ENCODE assay signal across 7 mouse cellular contexts in the genomic region with DNA sequence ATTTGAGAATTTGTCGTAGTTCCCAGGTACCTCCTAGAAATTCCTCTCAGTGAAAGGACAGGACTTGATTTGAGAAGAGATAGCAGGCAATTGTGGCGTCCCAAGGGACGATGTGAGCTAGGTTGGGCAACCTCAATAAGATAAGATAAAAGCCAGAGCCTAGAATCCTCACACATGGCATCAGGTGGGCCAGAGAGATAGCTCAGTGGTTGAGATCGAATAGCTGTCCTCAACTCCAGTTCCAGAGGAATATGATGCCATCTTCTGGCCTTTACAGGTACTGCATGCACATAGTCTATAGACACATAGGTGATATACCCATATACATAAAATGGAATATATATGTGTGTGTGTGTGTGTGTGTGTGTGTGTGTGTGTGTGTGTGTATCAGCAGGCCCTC. TPM values are rescaled to one million over a fixed set of nuclear protein-coding genes. Genes with fewer than 3 reads are reported as not detected.
DNase-seq lines count a peak whose midpoint lies in the region; ATAC-seq and TF ChIP-seq lines count a peak whose summit lies in the region.

No protein-coding gene starts in this region.

- ATAC-seq in kidney, embryonic 16.5 days (ENCODE audit: low FRiP score, low TSS enrichment): no peak
- ATAC-seq in megakaryocyte-erythroid progenitor cell, adult 5-6 weeks (replicated peaks; ENCODE audit: low FRiP score, low TSS enrichment, poor library complexity, severe bottlenecking): peak; percentile 89

- H3K9me3 ChIP-seq in kidney, embryonic 16.5 days (ENCODE audit: low read length): no peaks in the 10 kb centered on the region
- no peaks in the 10 kb centered on the region for H3K9me3 ChIP-seq in MEL (replicated peaks; ENCODE audit: insufficient read depth, low read length)
- no peaks in the 10 kb centered on the region for H3K9me3 ChIP-seq in embryonic facial prominence, embryonic 10.5 days

- DNase-seq in kidney, adult 9 months: peak; percentile 50
- peak; percentile 53 to 61 for DNase-seq in B cell, adult 2 months
- DNase-seq in MEL (ENCODE audit: low read depth, low spot score): peak; percentile 85
- DNase-seq in embryonic facial prominence, embryonic 10.5 days (ENCODE audit: low spot score): peak; percentile 26
- DNase-seq in urinary bladder, postnatal 4 days (ENCODE audit: low spot score in 2 of 2): no peak

- H3K27ac ChIP-seq in kidney, embryonic 16.5 days (ENCODE audit: low read length): no peak overlapping the region
- H3K27ac ChIP-seq in MEL (ENCODE audit: control insufficient read depth, low read depth, low read length): no peak overlapping the region
- no peak overlapping the region for H3K27ac ChIP-seq in embryonic facial prominence, embryonic 10.5 days (replicated peaks)

- H3K4me2 ChIP-seq in kidney, embryonic 16.5 days (replicated peaks; ENCODE audit: low read depth, low read length): no peak overlapping the region

- no peaks in the 10 kb centered on the region for H3K79me2 ChIP-seq in MEL (ENCODE audit: control insufficient read depth, insufficient read depth, low read length, poor library complexity)

- no peaks in the 10 kb centered on the region for H3K27me3 ChIP-seq in kidney, embryonic 16.5 days (ENCODE audit: insufficient read depth, low read length)
- H3K27me3 ChIP-seq in MEL (ENCODE audit: control insufficient read depth in 1 of 2, insufficient read depth in 2 of 2, low read length in 2 of 2): no peaks in the 10 kb centered on the region; a peak in 1 of 4 replicates
- H3K27me3 ChIP-seq in embryonic facial prominence, embryonic 10.5 days (replicated peaks; ENCODE audit: low read depth, poor library complexity, severe bottlenecking): peaks cover 3% of the 10 kb centered on the region; the same call in 1 of the 2 replicates

- TF ChIP-seq RAD21 in MEL (IDR thresholded peaks at IDR 0.05; ENCODE audit: low read depth, low read length): peak; percentile 90

- 64% methylated on average over 4 of the region's 4 CpGs for WGBS in kidney, embryonic 16.5 days
- 57% methylated on average over 4 of the region's 4 CpGs for WGBS in embryonic facial prominence, embryonic 10.5 days

- no peak for TF ChIP-seq POLR2A in MEL (IDR thresholded peaks at IDR 0.05; ENCODE audit: control insufficient read depth in 1 of 2, insufficient read depth in 1 of 2, low read depth in 1 of 2, low read length in 2 of 2, poor library complexity in 1 of 2)

- H3K36me3 ChIP-seq in kidney, embryonic 16.5 days (ENCODE audit: insufficient read depth, low read length): no peaks in the 10 kb centered on the region
- H3K36me3 ChIP-seq in MEL (ENCODE audit: control insufficient read depth in 1 of 2, insufficient read depth in 2 of 2, low read length in 2 of 2): peaks cover 0 to 7% of the 10 kb centered on the region in 2 experiments; a peak in 2 of 4 replicates
- H3K36me3 ChIP-seq in embryonic facial prominence, embryonic 10.5 days (replicated peaks): no peaks in the 10 kb centered on the region

- peak; percentile 45 to 71 for TF ChIP-seq EP300 in MEL (IDR thresholded peaks at IDR 0.05; ENCODE audit: low read depth in 1 of 2, low read length in 2 of 2)

- peak; percentile 41 to 87 (median 81) for TF ChIP-seq CTCF in MEL (IDR thresholded peaks at IDR 0.05 in 2 of 3, conservative IDR thresholded peaks at IDR 0.05 in 1 of 3; ENCODE audit: control insufficient read depth in 1 of 3, insufficient read depth in 1 of 3, low read depth in 2 of 3, low read length in 3 of 3, poor library complexity in 1 of 3, severe bottlenecking in 1 of 3)

- no peak overlapping the region for H3K4me3 ChIP-seq in kidney, embryonic 16.5 days (ENCODE audit: low read length)
- no peak overlapping the region for H3K4me3 ChIP-seq in MEL (ENCODE audit: control insufficient read depth in 1 of 2, insufficient read depth in 1 of 2, low read depth in 2 of 2, low read length in 2 of 2)
- no peak overlapping the region for H3K4me3 ChIP-seq in embryonic facial prominence, embryonic 10.5 days

- H3K4me1 ChIP-seq in kidney, embryonic 16.5 days (ENCODE audit: insufficient read depth, low read length): no peaks in the 10 kb centered on the region
- peaks cover 1 to 13% of the 10 kb centered on the region in 2 experiments for H3K4me1 ChIP-seq in MEL (ENCODE audit: control insufficient read depth in 1 of 2, insufficient read depth in 2 of 2, low read length in 2 of 2)
- H3K4me1 ChIP-seq in embryonic facial prominence, embryonic 10.5 days: peaks cover 6% of the 10 kb centered on the region; the same call in 1 of the 2 replicates

- H3K9ac ChIP-seq in kidney, embryonic 16.5 days (replicated peaks; ENCODE audit: low read length): no peak overlapping the region
- no peak overlapping the region for H3K9ac ChIP-seq in MEL (ENCODE audit: control insufficient read depth, low read depth, low read length, poor library complexity, severe bottlenecking)

TF ChIP-seq in MEL, 35 proteins besides CTCF, POLR2A, EP300 and RAD21:
- peak; percentile 72 for TF ChIP-seq TAL1 (IDR thresholded peaks at IDR 0.05; ENCODE audit: low read length)
- TF ChIP-seq TCF12 (IDR thresholded peaks at IDR 0.05; ENCODE audit: low read depth, low read length): peak; percentile 71
- TF ChIP-seq BHLHE40 (IDR thresholded peaks at IDR 0.05; ENCODE audit: borderline replicate concordance, low read depth, low read length): 0 out of 2 replicates have a peak, but pooled peaks have one; percentile 14
- peak; percentile 72 for TF ChIP-seq RCOR1 (IDR thresholded peaks at IDR 0.05; ENCODE audit: low read depth, low read length)
- TF ChIP-seq MAX (IDR thresholded peaks at IDR 0.05; ENCODE audit: low read length): no peak
- peak; percentile 44; the same call in 1 of the 2 replicates for TF ChIP-seq ETS1 (IDR thresholded peaks at IDR 0.05; ENCODE audit: low read depth, low read length)
- TF ChIP-seq SMC3 (IDR thresholded peaks at IDR 0.05; ENCODE audit: low read depth, low read length): peak; percentile 83
- TF ChIP-seq MYC (IDR thresholded peaks at IDR 0.05; ENCODE audit: low read depth, low read length): 0 out of 2 replicates have a peak, but pooled peaks have one; percentile 30
- peak; percentile 61 for TF ChIP-seq ZC3H11A (IDR thresholded peaks at IDR 0.05; ENCODE audit: low read depth, low read length)
- TF ChIP-seq GATA1 (IDR thresholded peaks at IDR 0.05; ENCODE audit: low read depth, low read length): peak; percentile 84
- no peak for TF ChIP-seq ZKSCAN1 (IDR thresholded peaks at IDR 0.05; ENCODE audit: low read depth, low read length)
- TF ChIP-seq JUND (IDR thresholded peaks at IDR 0.05; ENCODE audit: low read depth, low read length): no peak
- no peak for TF ChIP-seq USF2 (IDR thresholded peaks at IDR 0.05; ENCODE audit: borderline replicate concordance in 1 of 2, insufficient read depth in 1 of 2, low read depth in 1 of 2, low read length in 2 of 2)
TF ChIP-seq in MEL: peak in this region for 9.

RNA-seq across cellular contexts. Expression of a gene that starts 2.0 kb away (rescaled TPM):
- polyA plus RNA-seq in kidney, embryonic 16.5 days (2015; fragmentation: Nextera tagmentation; extraction: Ambion mirVana): 6.9 and 8.1 TPM in 2 replicates
- not detected in 2 replicates for total RNA-seq in MEL (2012; rRNA removed)
- polyA plus RNA-seq in MEL (2012; ENCODE audit: insufficient read depth in 1 of 2, insufficient read length in 2 of 2, low read depth in 1 of 2, low replicate concordance in 2 of 2, missing spikeins in 1 of 2): not detected
- 5.0 and 5.6 TPM in 2 replicates for polyA plus RNA-seq in embryonic facial prominence, embryonic 10.5 days (2016; fragmentation: Nextera tagmentation; extraction: Ambion mirVana)
- total RNA-seq in megakaryocyte-erythroid progenitor cell, adult 5-6 weeks (2014; fragmentation: Nextera tagmentation): not detected in 2 replicates
- total RNA-seq in megakaryocyte-erythroid progenitor cell, adult 5-6 weeks (2017): not detected in 2 replicates

RNA-seq across cellular contexts. Expression of a gene that starts 16.8 kb away (rescaled TPM):
- polyA plus RNA-seq in kidney, embryonic 16.5 days (2015; fragmentation: Nextera tagmentation; extraction: Ambion mirVana): 33.4 and 33.9 TPM in 2 replicates
- 7.5 and 9.5 TPM in 2 replicates for total RNA-seq in MEL (2012; rRNA removed)
- polyA plus RNA-seq in MEL (2012; ENCODE audit: insufficient read depth in 1 of 2, insufficient read length in 2 of 2, low read depth in 1 of 2, low replicate concordance in 2 of 2, missing spikeins in 1 of 2): 10 to 100 TPM in 1 of 2 experiments, not detected in 1; 14.6 TPM
- polyA plus RNA-seq in embryonic facial prominence, embryonic 10.5 days (2016; fragmentation: Nextera tagmentation; extraction: Ambion mirVana): 32.8 and 38.2 TPM in 2 replicates
- 7.2 and 12.7 TPM in 2 replicates for total RNA-seq in megakaryocyte-erythroid progenitor cell, adult 5-6 weeks (2014; fragmentation: Nextera tagmentation)
- 7.9 and 10.9 TPM in 2 replicates for total RNA-seq in megakaryocyte-erythroid progenitor cell, adult 5-6 weeks (2017)

Comparison
In these comparisons a context has a peak if more than half of its experiments do, and no peak if none do; other contexts are left out.
1. DNase-seq: peak in kidney, adult 9 months (single experiment), B cell, adult 2 months (2 of 2), MEL (single experiment) and embryonic facial prominence, embryonic 10.5 days (single experiment); none in urinary bladder, postnatal 4 days (0 of 2).